Mouse (Mus musculus): ENCODE measurements around the gene Gm7324. TPM values are rescaled to one million over a fixed set of nuclear protein-coding genes. Genes with fewer than 3 reads are reported as not detected.
"Not testable (repeated sequence)": the region's sequence is repeated elsewhere in the genome, so short reads cannot be mapped to it uniquely, and the experiment has no call there.

Gene Gm7324
- polyA plus RNA-seq (2011; ENCODE audit: insufficient read length, low read depth, missing spikeins) = 4.2 and 8.1 TPM in 2 replicates

- not testable (repeated sequence) for H3K4me1 ChIP-seq (ENCODE audit: control insufficient read depth, insufficient read depth, low read length); H3K4me3 ChIP-seq (ENCODE audit: insufficient read depth, low read length); H3K27ac ChIP-seq (ENCODE audit: insufficient read depth, low read length)
Measured at GRCm38 (mm10) chr14:43697621-43698020, at the start of gene Gm7324. Gm7324 (plus strand) TSS chr14:43697828.

- not testable (repeated sequence) for H3K4me3 ChIP-seq (ENCODE audit: insufficient read depth, low read length); H3K4me1 ChIP-seq (ENCODE audit: control insufficient read depth, insufficient read depth, low read length); H3K27ac ChIP-seq (ENCODE audit: insufficient read depth, low read length)
Measured at GRCm38 (mm10) chr14:43677099-43677498, 20.5 kb upstream of the Gm7324 start, which contains the start of gene Gm8165. Gm8165 (minus strand) TSS chr14:43677199.

- not testable (repeated sequence) for H3K4me3 ChIP-seq (ENCODE audit: insufficient read depth, low read length); H3K27ac ChIP-seq (ENCODE audit: insufficient read depth, low read length); H3K4me1 ChIP-seq (ENCODE audit: control insufficient read depth, insufficient read depth, low read length)
Measured at GRCm38 (mm10) chr14:43727385-43727784, 29.8 kb downstream of the Gm7324 start, which contains the start of gene Gm16506. Gm16506 (minus strand) TSS chr14:43727485.

GRCm38 (mm10) chr14:43747566-43747965 lies 49.9 kb downstream of the Gm7324 start, which contains the start of gene Gm6526:
Gm6526 (plus strand) TSS chr14:43747866.
- not testable (repeated sequence) for H3K27ac ChIP-seq (ENCODE audit: insufficient read depth, low read length); H3K4me3 ChIP-seq (ENCODE audit: insufficient read depth, low read length)

More at GRCm38 (mm10) chr14:43747566-43747965, 49.9 kb downstream of the Gm7324 start, which contains the start of gene Gm6526:
- H3K4me1 ChIP-seq (ENCODE audit: control insufficient read depth, insufficient read depth, low read length) = not testable (repeated sequence)

Other genes starting within 250 kb of the Gm7324 start
- not detected in 2 replicates for gene Gm5799, start 154.3 kb upstream of the Gm7324 start, polyA plus RNA-seq (2011; ENCODE audit: insufficient read length, low read depth, missing spikeins)
- not detected in 2 replicates for gene Gm17654, start 118.7 kb upstream of the Gm7324 start, polyA plus RNA-seq (2011; ENCODE audit: insufficient read length, low read depth, missing spikeins)
- not detected in 2 replicates for gene Gm10375, start 89.8 kb upstream of the Gm7324 start, polyA plus RNA-seq (2011; ENCODE audit: insufficient read length, low read depth, missing spikeins)
- not detected in 2 replicates for gene Gm8165, start 20.6 kb upstream of the Gm7324 start, polyA plus RNA-seq (2011; ENCODE audit: insufficient read length, low read depth, missing spikeins)
- not detected in 2 replicates for gene Gm16506, start 29.7 kb downstream of the Gm7324 start, polyA plus RNA-seq (2011; ENCODE audit: insufficient read length, low read depth, missing spikeins)
- not detected in 2 replicates for gene Gm6526, start 50.0 kb downstream of the Gm7324 start, polyA plus RNA-seq (2011; ENCODE audit: insufficient read length, low read depth, missing spikeins)
- gene Gm8180, start 86.9 kb downstream of the Gm7324 start, polyA plus RNA-seq (2011; ENCODE audit: insufficient read length, low read depth, missing spikeins) = not detected in 2 replicates
- gene Ear1, start 177.7 kb downstream of the Gm7324 start, polyA plus RNA-seq (2011; ENCODE audit: insufficient read length, low read depth, missing spikeins) = not detected in 2 replicates
- not detected in 2 replicates for gene Ear10, start 225.7 kb downstream of the Gm7324 start, polyA plus RNA-seq (2011; ENCODE audit: insufficient read length, low read depth, missing spikeins)
- 2.7 and 3.4 TPM in 2 replicates for gene Gm8113, start 227.6 kb downstream of the Gm7324 start, polyA plus RNA-seq (2011; ENCODE audit: insufficient read length, low read depth, missing spikeins)

All from embryonic fibroblast, embryonic 13.5 days (primary cell).